In genomic region chr17:29436484-29436870, GRCm38 (mm10) we compare ENCODE assay signal across 8 mouse cellular contexts. TPM values are rescaled to one million over a fixed set of nuclear protein-coding genes. Genes with fewer than 3 reads are reported as not detected.
DNase-seq lines count a peak whose midpoint lies in the region; ATAC-seq and TF ChIP-seq lines count a peak whose summit lies in the region.
"Not testable (repeated sequence)": the region's sequence is repeated elsewhere in the genome, so short reads cannot be mapped to it uniquely, and the experiment has no call there.

No protein-coding gene starts in this region.

- not testable (repeated sequence) for TF ChIP-seq CTCF in left cerebral cortex, adult 2 months (IDR thresholded peaks at IDR 0.05); liver, postnatal 0 days (IDR thresholded peaks at IDR 0.05; ENCODE audit: low read depth)

- peak overlapping the region; percentile 26 to 69; a peak in 3 of 4 replicates for H3K4me3 ChIP-seq in ES-E14 (ENCODE audit: insufficient read depth in 1 of 2, low read depth in 1 of 2, low read length in 2 of 2, poor library complexity in 1 of 2, severe bottlenecking in 1 of 2)
- peak overlapping the region; percentile 47; the same call in 1 of the 2 replicates for H3K4me3 ChIP-seq in embryonic facial prominence, embryonic 15.5 days (replicated peaks)
- peak overlapping the region; percentile 58 for H3K4me3 ChIP-seq in heart, embryonic 10.5 days
- H3K4me3 ChIP-seq in hindbrain, embryonic 15.5 days, result peak overlapping the region; percentile 42; the same call in 1 of the 2 replicates
- peak overlapping the region; percentile 57 for H3K4me3 ChIP-seq in left cerebral cortex, adult 2 months
- peak overlapping the region; percentile 58 for H3K4me3 ChIP-seq in liver, postnatal 0 days (ENCODE audit: low read depth, low read length)
- peak overlapping the region; percentile 40 for H3K4me3 ChIP-seq in midbrain, embryonic 16.5 days (ENCODE audit: low read depth, low read length)
- peak overlapping the region; percentile 46; the same call in 1 of the 2 replicates for H3K4me3 ChIP-seq in stomach, embryonic 16.5 days (replicated peaks; ENCODE audit: low read length)

- not testable (repeated sequence) for ATAC-seq in embryonic facial prominence, embryonic 15.5 days (ENCODE audit: insufficient number of reproducible peaks, low FRiP score, low TSS enrichment, low read depth); hindbrain, embryonic 15.5 days (ENCODE audit: low FRiP score, low read depth); liver, postnatal 0 days; midbrain, embryonic 16.5 days; stomach, embryonic 16.5 days (ENCODE audit: insufficient read depth, low FRiP score)

- not testable (repeated sequence) for H3K9ac ChIP-seq in ES-E14 (ENCODE audit: insufficient read depth, low read depth, low read length, poor library complexity, severe bottlenecking); embryonic facial prominence, embryonic 15.5 days
- H3K9ac ChIP-seq in hindbrain, embryonic 15.5 days, result peak overlapping the region; percentile 55; the same call in 1 of the 2 replicates
- H3K9ac ChIP-seq in liver, postnatal 0 days (replicated peaks), result peak overlapping the region; percentile 74
- H3K9ac ChIP-seq in midbrain, embryonic 16.5 days (ENCODE audit: low read depth, low read length), result peak overlapping the region; percentile 70
- peak overlapping the region; percentile 62; the same call in 1 of the 2 replicates for H3K9ac ChIP-seq in stomach, embryonic 16.5 days (ENCODE audit: low read length)

- intact Hi-C loops in left cerebral cortex, adult 2 months (cut with DNase I), result not testable (repeated sequence)

- not testable (repeated sequence) for DNase-seq in ES-E14 (ENCODE audit: low read depth, low spot score); heart, embryonic 10.5 days (ENCODE audit: low spot score); left cerebral cortex, adult 2 months (ENCODE audit: extremely low spot score in 1 of 2, low spot score in 2 of 2); liver, postnatal 0 days

- H3K4me2 ChIP-seq in embryonic facial prominence, embryonic 15.5 days (replicated peaks), result peak overlapping the region; percentile 74
- H3K4me2 ChIP-seq in hindbrain, embryonic 15.5 days, result peak overlapping the region; percentile 76
- H3K4me2 ChIP-seq in liver, postnatal 0 days (ENCODE audit: low read depth, low read length), result peak overlapping the region; percentile 71
- peak overlapping the region; percentile 71 for H3K4me2 ChIP-seq in midbrain, embryonic 16.5 days (ENCODE audit: low read length)
- peak overlapping the region; percentile 65 for H3K4me2 ChIP-seq in stomach, embryonic 16.5 days (ENCODE audit: low read depth, low read length)

- not testable (repeated sequence) for H3K9me3 ChIP-seq in ES-E14 (ENCODE audit: control insufficient read depth, insufficient read depth, low read depth, low read length); embryonic facial prominence, embryonic 15.5 days (replicated peaks); heart, embryonic 10.5 days; hindbrain, embryonic 15.5 days; liver, postnatal 0 days (ENCODE audit: low read length); midbrain, embryonic 16.5 days (replicated peaks; ENCODE audit: control insufficient read depth, low read length, poor library complexity, severe bottlenecking); stomach, embryonic 16.5 days (replicated peaks; ENCODE audit: control insufficient read depth, low read length)

- not testable (repeated sequence) for TF ChIP-seq EP300 in liver, postnatal 0 days (IDR thresholded peaks at IDR 0.05; ENCODE audit: low read depth)

- not testable (repeated sequence) for H3K27me3 ChIP-seq in embryonic facial prominence, embryonic 15.5 days; heart, embryonic 10.5 days (ENCODE audit: insufficient read depth, poor library complexity, severe bottlenecking); hindbrain, embryonic 15.5 days; liver, postnatal 0 days (ENCODE audit: insufficient read depth, low read length); midbrain, embryonic 16.5 days (ENCODE audit: control insufficient read depth, insufficient read depth, low read depth, low read length); stomach, embryonic 16.5 days (ENCODE audit: control insufficient read depth, insufficient read depth, low read length)

- not testable (repeated sequence) for H3K27ac ChIP-seq in ES-E14 (ENCODE audit: insufficient read depth, low read depth, low read length, poor library complexity, severe bottlenecking)
- peak overlapping the region; percentile 78 for H3K27ac ChIP-seq in embryonic facial prominence, embryonic 15.5 days (replicated peaks)
- peak overlapping the region; percentile 92 for H3K27ac ChIP-seq in heart, embryonic 10.5 days
- H3K27ac ChIP-seq in hindbrain, embryonic 15.5 days (replicated peaks), result peak overlapping the region; percentile 64
- H3K27ac ChIP-seq in left cerebral cortex, adult 2 months, result peak overlapping the region; percentile 90
- H3K27ac ChIP-seq in liver, postnatal 0 days (ENCODE audit: low read depth), result peak overlapping the region; percentile 90
- H3K27ac ChIP-seq in midbrain, embryonic 16.5 days (ENCODE audit: low read length), result peak overlapping the region; percentile 85
- H3K27ac ChIP-seq in stomach, embryonic 16.5 days (ENCODE audit: low read length), result peak overlapping the region; percentile 53; the same call in 1 of the 2 replicates

- H3K4me1 ChIP-seq in ES-E14 (ENCODE audit: control insufficient read depth in 2 of 2, insufficient read depth in 2 of 2, low read length in 2 of 2, poor library complexity in 1 of 2), result peaks cover 11 to 22% of the 10 kb centered on the region in 2 experiments
- H3K4me1 ChIP-seq in embryonic facial prominence, embryonic 15.5 days, result peaks cover 35% of the 10 kb centered on the region
- peaks cover 87% of the 10 kb centered on the region for H3K4me1 ChIP-seq in heart, embryonic 10.5 days
- peaks cover 19% of the 10 kb centered on the region for H3K4me1 ChIP-seq in hindbrain, embryonic 15.5 days (replicated peaks)
- H3K4me1 ChIP-seq in liver, postnatal 0 days (ENCODE audit: insufficient read depth), result peaks cover 65% of the 10 kb centered on the region
- H3K4me1 ChIP-seq in midbrain, embryonic 16.5 days (ENCODE audit: control insufficient read depth, insufficient read depth, low read length), result peaks cover 14% of the 10 kb centered on the region
- H3K4me1 ChIP-seq in stomach, embryonic 16.5 days (ENCODE audit: control insufficient read depth, insufficient read depth, low read length), result peaks cover 32% of the 10 kb centered on the region

- not testable (repeated sequence) for H3K36me3 ChIP-seq in ES-E14 (ENCODE audit: control insufficient read depth, insufficient read depth, low read length, poor library complexity, severe bottlenecking); embryonic facial prominence, embryonic 15.5 days; heart, embryonic 10.5 days; hindbrain, embryonic 15.5 days; liver, postnatal 0 days (replicated peaks; ENCODE audit: insufficient read depth, low read length); midbrain, embryonic 16.5 days (ENCODE audit: control insufficient read depth, insufficient read depth, low read length); stomach, embryonic 16.5 days (ENCODE audit: control insufficient read depth, insufficient read depth, low read length)

- in situ Hi-C loops in ES-E14 (cut with MboI; ENCODE audit: low sequenced_read_pairs in 2 of 2, unreplicated experiment in 2 of 2), result not testable (repeated sequence)

- WGBS in embryonic facial prominence, embryonic 15.5 days, result 68% methylated on average over 9 of the region's 9 CpGs
- 62% methylated on average over 9 of the region's 9 CpGs for WGBS in heart, embryonic 10.5 days
- WGBS in hindbrain, embryonic 15.5 days, result 63% methylated on average over 9 of the region's 9 CpGs
- WGBS in liver, postnatal 0 days (ENCODE audit: insufficient replicate concordance), result 77% methylated on average over 8 of the region's 9 CpGs
- 63% methylated on average over 9 of the region's 9 CpGs for WGBS in midbrain, embryonic 16.5 days
- 75% methylated on average over 9 of the region's 9 CpGs for WGBS in stomach, embryonic 16.5 days

TF ChIP-seq in ES-E14, 5 proteins besides CTCF, POLR2A, EP300 and RAD21:
- peak; percentile 87 for TF ChIP-seq ZNF384 (IDR thresholded peaks at IDR 0.05; ENCODE audit: low read depth, low read length)
TF ChIP-seq in ES-E14: peak in this region for 1; not testable (repeated sequence) for 4.

RNA-seq across cellular contexts. Expression of gene Pim1, which starts 54.1 kb away (rescaled TPM):
- total RNA-seq in ES-E14 (2012; rRNA removed), result 75.3 and 82.0 TPM in 2 replicates
- 17.8 and 20.0 TPM in 2 replicates for polyA plus RNA-seq in embryonic facial prominence, embryonic 15.5 days (2015; fragmentation: Nextera tagmentation; extraction: Ambion mirVana)
- polyA plus RNA-seq in heart, embryonic 10.5 days (2016; fragmentation: Nextera tagmentation; extraction: Ambion mirVana), result 28.7 and 31.4 TPM in 2 replicates
- polyA plus RNA-seq in hindbrain, embryonic 15.5 days (2015; fragmentation: Nextera tagmentation; extraction: Ambion mirVana), result 8.4 and 8.9 TPM in 2 replicates
- total RNA-seq in left cerebral cortex, adult 2 months (2021), result 10 to 100 TPM in 1 of 2 experiments, 1 to 10 TPM in 1; 9.2 to 13.6 TPM
- polyA plus RNA-seq in liver, postnatal 0 days (2015; fragmentation: Nextera tagmentation; extraction: Ambion mirVana), result 35.6 and 57.1 TPM in 2 replicates
- 7.3 and 7.6 TPM in 2 replicates for polyA plus RNA-seq in midbrain, embryonic 16.5 days (2015; fragmentation: Nextera tagmentation; extraction: Ambion mirVana)
- polyA plus RNA-seq in stomach, embryonic 16.5 days (2015; fragmentation: Nextera tagmentation; extraction: Ambion mirVana), result 11.8 and 13.5 TPM in 2 replicates
